Mouse (Mus musculus) myocyte (in vitro differentiated cells): Measurements from ENCODE around the gene Oasl1.

Experiments used
- E2F4 ChIP-seq: IDR thresholded peaks from one replicate; pipeline ENCODE4 v1.6.1; 2011; ENCODE audit warnings: mild to moderate bottlenecking, control low read depth, moderate library complexity; ENCODE audit not compliant: insufficient read depth
- MYOD1 ChIP-seq, 3 experiments: IDR thresholded peaks; one replicate each; pipeline ENCODE4 v1.6.1; 2011; ENCODE audit warnings: control low read depth in 2 of 3, low read depth in 2 of 3, mild to moderate bottlenecking in 2 of 3, moderate library complexity in 1 of 3; ENCODE audit not compliant: insufficient read length in 2 of 3, control insufficient read depth in 1 of 3
- MYOG ChIP-seq, 3 experiments: IDR thresholded peaks; one replicate each; pipeline ENCODE4 v1.6.1; 2011; ENCODE audit warnings: control low read depth in 2 of 3, low read depth in 2 of 3, mild to moderate bottlenecking in 2 of 3; ENCODE audit not compliant: insufficient read length in 2 of 3, control insufficient read depth in 1 of 3, insufficient read depth in 1 of 3
- POLR2A ChIP-seq: IDR thresholded peaks from one replicate; pipeline ENCODE4 v1.6.1; 2011; ENCODE audit warnings: low read depth, mild to moderate bottlenecking, control low read depth, moderate library complexity; ENCODE audit not compliant: insufficient read length
- SRF ChIP-seq: IDR thresholded peaks from one replicate; pipeline ENCODE4 v1.6.1; 2011; ENCODE audit warnings: low read depth; ENCODE audit not compliant: control insufficient read depth, insufficient read length
- TCF12 ChIP-seq: IDR thresholded peaks from one replicate; pipeline ENCODE4 v1.6.1; 2011; ENCODE audit warnings: mild to moderate bottlenecking, control low read depth; ENCODE audit not compliant: poor library complexity, insufficient read depth, severe bottlenecking
- TCF3 ChIP-seq: IDR thresholded peaks from one replicate; pipeline ENCODE4 v1.6.1; 2011; ENCODE audit warnings: low read depth, control low read depth; ENCODE audit not compliant: insufficient read length
- USF1 ChIP-seq: IDR thresholded peaks from one replicate; pipeline ENCODE4 v1.6.1; 2011; ENCODE audit warnings: low read depth, mild to moderate bottlenecking, control low read depth, moderate library complexity

- TF ChIP-seq USF1 (no peak), POLR2A (no peak), TCF12 (no peak), MYOD1 (IDR thresholded peaks at IDR 0.05; ENCODE audit: control insufficient read depth in 1 of 3, insufficient read length in 2 of 3, low read depth in 2 of 3) (no peak), SRF (no peak), E2F4 (no peak), MYOG (IDR thresholded peaks at IDR 0.05; ENCODE audit: control insufficient read depth in 1 of 3, insufficient read depth in 1 of 3, insufficient read length in 2 of 3, low read depth in 2 of 3) (no peak), TCF3 (no peak)
Measured at GRCm38 (mm10) chr5:114980122-114980748, 57.2 kb downstream of the Oasl1 start.
